Mouse (Mus musculus) B cell, adult 2 months (primary cell): ENCODE data around the gene AY761185.
"Not testable (repeated sequence)": the region's sequence is repeated elsewhere in the genome, so short reads cannot be mapped to it uniquely, and the experiment has no call there.

Experiments used
- DNase-seq, 2 experiments: peaks; one replicate each; pipeline ENCODE4 v3.0.0; 2022

The AY761185 gene

GRCm38 (mm10) chr8:20944610-20945009 is at the start of gene AY761185:
Gene AY761185 (minus strand): TSS chr8:20944710.
- no peak for DNase-seq

GRCm38 (mm10) chr8:20994042-20994441 is 49.5 kb upstream of the AY761185 start:
- DNase-seq: not testable (repeated sequence)

GRCm38 (mm10) chr8:20979846-20980245 is 35.3 kb upstream of the AY761185 start:
- no peak for DNase-seq

GRCm38 (mm10) chr8:20964531-20964930 is 20.0 kb upstream of the AY761185 start:
- no peak for DNase-seq

- no peak for DNase-seq
These were observed 22.5 kb downstream of the AY761185 start, which contains the start of gene Gm6040 for GRCm38 (mm10) chr8:20921971-20922370. Gene Gm6040 (minus strand): TSS chr8:20922071.

GRCm38 (mm10) chr8:20912288-20912687 is 32.2 kb downstream of the AY761185 start:
- no peak for DNase-seq

GRCm38 (mm10) chr8:20908256-20908655 is 36.3 kb downstream of the AY761185 start:
- DNase-seq: no peak

- DNase-seq: no peak
These were observed 37.4 kb downstream of the AY761185 start for GRCm38 (mm10) chr8:20907119-20907518.

GRCm38 (mm10) chr8:20902527-20902926 is 42.0 kb downstream of the AY761185 start, which contains the start of gene Gm15056:
Gene Gm15056 (minus strand): TSS chr8:20902627.
- DNase-seq: no peak
